In genomic region chr8:84705960-84706359, GRCm38 (mm10) we compare ENCODE assay signal across 8 mouse cellular contexts. TPM values are rescaled to one million over a fixed set of nuclear protein-coding genes. Genes with fewer than 3 reads are reported as not detected.
A peak's percentile ranks its signal among the peaks of the same experiment; 100 is the strongest.
DNase-seq lines count a peak whose midpoint lies in the region; ATAC-seq and TF ChIP-seq lines count a peak whose summit lies in the region.
"Had no signal": no experiment of that assay in that cellular context is flagged by ENCODE, and none has a peak within 500 bp of the region (broad histone marks: within the 10 kb centered on the region; RNA-seq: fewer than 3 reads in every experiment).

No protein-coding gene starts in this region.

- no peak for DNase-seq in lung, postnatal 0 days (ENCODE audit: low spot score)
- no peak for DNase-seq in lung, postnatal 10 days
- DNase-seq in c-Kit-positive CD71-positive TER-119-positive erythroid progenitor cells, embryonic 14.5 days (ENCODE audit: low spot score): no peak

- no peaks in the 10 kb centered on the region for H3K36me3 ChIP-seq in lung, postnatal 0 days (ENCODE audit: insufficient read depth, low read length)
- H3K36me3 ChIP-seq in forebrain, embryonic 15.5 days: no peaks in the 10 kb centered on the region
- peaks cover 21% of the 10 kb centered on the region for H3K36me3 ChIP-seq in limb, embryonic 15.5 days
- H3K36me3 ChIP-seq in stomach, embryonic 16.5 days (ENCODE audit: control insufficient read depth, insufficient read depth, low read length): no peaks in the 10 kb centered on the region

- H3K4me3 ChIP-seq in lung, postnatal 0 days (ENCODE audit: low read depth, low read length): peak overlapping the region; percentile 32
- peak overlapping the region; percentile 29 for H3K4me3 ChIP-seq in forebrain, embryonic 15.5 days
- H3K4me3 ChIP-seq in limb, embryonic 15.5 days: peak overlapping the region; percentile 13; the same call in 1 of the 2 replicates
- peak overlapping the region; percentile 42 for H3K4me3 ChIP-seq in stomach, embryonic 16.5 days (replicated peaks; ENCODE audit: low read length)

- no peak for TF ChIP-seq EP300 in lung, postnatal 0 days (IDR thresholded peaks at IDR 0.05)

- H3K9me3 ChIP-seq in lung, postnatal 0 days (ENCODE audit: low read length): no peaks in the 10 kb centered on the region
- H3K9me3 ChIP-seq in forebrain, embryonic 15.5 days: no peaks in the 10 kb centered on the region
- no peaks in the 10 kb centered on the region for H3K9me3 ChIP-seq in limb, embryonic 15.5 days
- H3K9me3 ChIP-seq in stomach, embryonic 16.5 days (replicated peaks; ENCODE audit: control insufficient read depth, low read length): no peaks in the 10 kb centered on the region

- H3K4me2 ChIP-seq in lung, postnatal 0 days (replicated peaks; ENCODE audit: low read depth, low read length): peak overlapping the region; percentile 69
- H3K4me2 ChIP-seq in forebrain, embryonic 15.5 days (replicated peaks): peak overlapping the region; percentile 49
- H3K4me2 ChIP-seq in limb, embryonic 15.5 days: no peak overlapping the region
- H3K4me2 ChIP-seq in stomach, embryonic 16.5 days (ENCODE audit: low read depth, low read length): peak overlapping the region; percentile 55

- H3K9ac ChIP-seq in lung, postnatal 0 days (replicated peaks; ENCODE audit: low read depth): peak overlapping the region; percentile 32; the same call in 1 of the 2 replicates
- H3K9ac ChIP-seq in forebrain, embryonic 15.5 days (replicated peaks): peak overlapping the region; percentile 54
- H3K9ac ChIP-seq in limb, embryonic 15.5 days: no peak overlapping the region
- H3K9ac ChIP-seq in stomach, embryonic 16.5 days (ENCODE audit: low read length): peak overlapping the region; percentile 68

- WGBS in lung, postnatal 0 days: 40% methylated on average over 12 of the region's 12 CpGs
- WGBS in forebrain, embryonic 15.5 days: 3% methylated on average over 12 of the region's 12 CpGs
- 35% methylated on average over 12 of the region's 12 CpGs for WGBS in limb, embryonic 15.5 days
- WGBS in stomach, embryonic 16.5 days: 31% methylated on average over 12 of the region's 12 CpGs

- ATAC-seq in lung, postnatal 0 days: no peak
- ATAC-seq in forebrain, embryonic 15.5 days (replicated peaks): no peak
- ATAC-seq in limb, embryonic 15.5 days (ENCODE audit: insufficient number of reproducible peaks, low FRiP score, low TSS enrichment, low read depth): no peak
- no peak for ATAC-seq in stomach, embryonic 16.5 days (ENCODE audit: insufficient read depth, low FRiP score)
- ATAC-seq in monocyte, adult 5-6 weeks (replicated peaks; ENCODE audit: insufficient number of reproducible peaks, low FRiP score, low TSS enrichment, poor library complexity, severe bottlenecking): no peak

- peak overlapping the region; percentile 88 for H3K27ac ChIP-seq in lung, postnatal 0 days (ENCODE audit: low read length)
- H3K27ac ChIP-seq in forebrain, embryonic 15.5 days (replicated peaks): peak overlapping the region; percentile 94
- H3K27ac ChIP-seq in limb, embryonic 15.5 days: no peak overlapping the region
- H3K27ac ChIP-seq in stomach, embryonic 16.5 days (ENCODE audit: low read length): peak overlapping the region; percentile 95; the same call in 1 of the 2 replicates

- H3K27me3 ChIP-seq in lung, postnatal 0 days (replicated peaks; ENCODE audit: insufficient read depth, low read length): no peaks in the 10 kb centered on the region
- peaks cover 20% of the 10 kb centered on the region for H3K27me3 ChIP-seq in forebrain, embryonic 15.5 days
- H3K27me3 ChIP-seq in limb, embryonic 15.5 days: peaks cover 40% of the 10 kb centered on the region
- H3K27me3 ChIP-seq in stomach, embryonic 16.5 days (ENCODE audit: control insufficient read depth, insufficient read depth, low read length): peaks cover 40% of the 10 kb centered on the region

- no peak for TF ChIP-seq CTCF in lung, postnatal 0 days (IDR thresholded peaks at IDR 0.05)

- H3K4me1 ChIP-seq in lung, postnatal 0 days (ENCODE audit: insufficient read depth, low read depth, low read length): peaks cover 13% of the 10 kb centered on the region
- H3K4me1 ChIP-seq in forebrain, embryonic 15.5 days: peaks cover 69% of the 10 kb centered on the region
- peaks cover 76% of the 10 kb centered on the region for H3K4me1 ChIP-seq in limb, embryonic 15.5 days
- peaks cover 59% of the 10 kb centered on the region for H3K4me1 ChIP-seq in stomach, embryonic 16.5 days (ENCODE audit: control insufficient read depth, insufficient read depth, low read length)

RNA-seq across cellular contexts. Expression of gene Lyl1, which starts 4.7 kb away (rescaled TPM):
- 11.6 and 13.9 TPM in 2 replicates for polyA plus RNA-seq in lung, postnatal 0 days (2015; fragmentation: Nextera tagmentation; extraction: Ambion mirVana)
- polyA plus RNA-seq in forebrain, embryonic 15.5 days (2015; fragmentation: Nextera tagmentation; extraction: Ambion mirVana): 2.1 and 2.5 TPM in 2 replicates
- 5.6 and 6.0 TPM in 2 replicates for polyA plus RNA-seq in limb, embryonic 15.5 days (2015; fragmentation: Nextera tagmentation; extraction: Ambion mirVana)
- 6.0 and 8.3 TPM in 2 replicates for polyA plus RNA-seq in stomach, embryonic 16.5 days (2015; fragmentation: Nextera tagmentation; extraction: Ambion mirVana)
- 41.7 to 46.2 TPM (median 45.0 TPM) in 3 replicates for total RNA-seq in monocyte, adult 5-6 weeks (2017)

RNA-seq across cellular contexts. Expression of gene G430095P16Rik, which starts 16.8 kb away (rescaled TPM):
- polyA plus RNA-seq in lung, postnatal 0 days (2015; fragmentation: Nextera tagmentation; extraction: Ambion mirVana): 2.0 and 2.8 TPM in 2 replicates
- 2.7 TPM in 2 replicates for polyA plus RNA-seq in forebrain, embryonic 15.5 days (2015; fragmentation: Nextera tagmentation; extraction: Ambion mirVana)
- polyA plus RNA-seq in limb, embryonic 15.5 days (2015; fragmentation: Nextera tagmentation; extraction: Ambion mirVana): 3.8 and 5.5 TPM in 2 replicates
- polyA plus RNA-seq in stomach, embryonic 16.5 days (2015; fragmentation: Nextera tagmentation; extraction: Ambion mirVana): 3.2 and 4.1 TPM in 2 replicates
- 6.4 to 8.9 TPM (median 8.2 TPM) in 3 replicates for total RNA-seq in monocyte, adult 5-6 weeks (2017)
- total RNA-seq: layer of hippocampus, postnatal 25 days had no signal

RNA-seq across cellular contexts. Expression of gene Nacc1, which starts 18.3 kb away (rescaled TPM):
- polyA plus RNA-seq in lung, postnatal 0 days (2015; fragmentation: Nextera tagmentation; extraction: Ambion mirVana): 7.1 and 7.4 TPM in 2 replicates
- 15.5 and 16.4 TPM in 2 replicates for polyA plus RNA-seq in forebrain, embryonic 15.5 days (2015; fragmentation: Nextera tagmentation; extraction: Ambion mirVana)
- polyA plus RNA-seq in limb, embryonic 15.5 days (2015; fragmentation: Nextera tagmentation; extraction: Ambion mirVana): 13.5 and 13.8 TPM in 2 replicates
- 14.4 and 14.5 TPM in 2 replicates for polyA plus RNA-seq in stomach, embryonic 16.5 days (2015; fragmentation: Nextera tagmentation; extraction: Ambion mirVana)
- 29.0 to 50.5 TPM (median 36.3 TPM) in 3 replicates for total RNA-seq in monocyte, adult 5-6 weeks (2017)

RNA-seq across cellular contexts. Expression of gene Trmt1, which starts 19.9 kb away (rescaled TPM):
- polyA plus RNA-seq in lung, postnatal 0 days (2015; fragmentation: Nextera tagmentation; extraction: Ambion mirVana): 38.4 and 43.4 TPM in 2 replicates
- 62.4 and 64.0 TPM in 2 replicates for polyA plus RNA-seq in forebrain, embryonic 15.5 days (2015; fragmentation: Nextera tagmentation; extraction: Ambion mirVana)
- 63.3 and 64.5 TPM in 2 replicates for polyA plus RNA-seq in limb, embryonic 15.5 days (2015; fragmentation: Nextera tagmentation; extraction: Ambion mirVana)
- polyA plus RNA-seq in stomach, embryonic 16.5 days (2015; fragmentation: Nextera tagmentation; extraction: Ambion mirVana): 53.7 and 54.1 TPM in 2 replicates
- total RNA-seq in monocyte, adult 5-6 weeks (2017): 40.1 to 46.6 TPM (median 44.7 TPM) in 3 replicates

RNA-seq across cellular contexts. Expression of gene Ier2, which starts 43.3 kb away (rescaled TPM):
- 113 and 140 TPM in 2 replicates for polyA plus RNA-seq in lung, postnatal 0 days (2015; fragmentation: Nextera tagmentation; extraction: Ambion mirVana)
- polyA plus RNA-seq in forebrain, embryonic 15.5 days (2015; fragmentation: Nextera tagmentation; extraction: Ambion mirVana): 26.0 and 33.4 TPM in 2 replicates
- polyA plus RNA-seq in limb, embryonic 15.5 days (2015; fragmentation: Nextera tagmentation; extraction: Ambion mirVana): 80.6 and 81.7 TPM in 2 replicates
- 62.4 and 69.5 TPM in 2 replicates for polyA plus RNA-seq in stomach, embryonic 16.5 days (2015; fragmentation: Nextera tagmentation; extraction: Ambion mirVana)
- total RNA-seq in monocyte, adult 5-6 weeks (2017): 92.1 to 198 TPM (median 119 TPM) in 3 replicates
